Mouse (Mus musculus): ENCODE measurements around the gene Slc13a4.

Slc13a4 gene

DNA sequence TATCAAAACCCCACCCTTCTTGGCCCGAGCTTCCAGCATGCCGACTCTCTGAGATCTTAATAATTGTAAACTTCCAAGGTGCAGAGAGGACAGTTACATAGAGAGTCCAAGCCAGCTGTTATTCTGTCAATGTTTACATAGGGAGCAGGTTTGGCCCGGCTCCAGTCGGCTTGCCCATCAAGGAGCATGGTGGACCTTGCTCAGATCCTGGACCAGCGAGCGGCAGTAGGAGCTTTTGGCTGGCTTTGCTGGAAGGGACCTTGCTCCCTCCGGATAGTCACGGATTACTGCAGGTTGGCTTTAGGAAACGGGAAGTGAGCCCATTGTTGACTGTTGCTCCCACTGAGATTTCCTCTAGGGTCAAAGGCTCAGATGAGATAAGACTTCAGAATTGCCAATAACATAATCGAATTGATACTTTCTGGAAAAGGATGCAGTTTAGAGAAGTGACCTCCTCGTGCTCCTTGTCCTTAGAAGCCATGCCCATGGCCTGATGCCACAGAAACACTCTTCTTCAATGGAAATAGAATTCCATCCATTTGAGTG, 4.5 kb downstream of the Slc13a4 start:
- intact Hi-C loops (cut with DNase I), result no loop called here

DNA sequence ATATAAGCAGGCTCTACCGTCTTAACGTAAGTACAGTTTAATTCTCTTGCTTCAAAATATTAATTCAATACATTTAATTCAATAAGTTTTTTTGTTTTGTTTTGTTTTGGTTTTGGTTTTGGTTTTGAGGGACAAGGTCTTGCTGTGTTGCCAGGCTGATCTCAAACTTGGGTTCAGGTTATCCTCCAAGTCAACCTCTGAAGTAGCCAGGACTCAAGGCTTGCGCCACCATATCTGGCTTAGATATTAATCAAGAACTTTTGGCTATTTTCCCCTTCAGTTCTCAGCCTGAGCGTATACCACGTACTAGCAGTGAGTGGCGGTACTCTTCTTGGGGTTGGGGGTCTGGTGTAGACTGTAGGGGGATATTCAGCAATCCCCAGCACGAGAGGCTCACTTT, 5.3 kb downstream of the Slc13a4 start:
- intact Hi-C loops (cut with DNase I), result no loop called here

DNA sequence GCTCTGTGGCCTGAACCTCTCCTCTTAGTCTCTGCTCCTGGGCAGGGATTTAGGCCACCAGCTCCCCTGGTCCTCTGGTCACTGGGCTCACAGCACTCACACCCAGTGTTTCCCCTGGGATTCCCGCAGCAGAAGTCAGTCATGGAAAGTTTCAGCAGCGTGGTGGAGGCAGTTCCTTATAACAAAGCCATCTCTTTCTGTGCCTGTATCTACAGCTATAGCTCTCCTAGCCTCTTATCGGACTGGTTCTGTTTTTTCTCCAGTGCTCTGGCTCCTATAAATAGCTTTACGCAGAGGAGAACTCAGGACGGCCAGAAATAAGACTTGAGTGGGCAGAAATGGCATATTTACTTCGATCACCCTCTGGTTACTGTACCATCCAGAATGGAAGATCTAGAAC, 9.6 kb downstream of the Slc13a4 start:
- intact Hi-C loops (cut with DNase I), result no loop called here

DNA sequence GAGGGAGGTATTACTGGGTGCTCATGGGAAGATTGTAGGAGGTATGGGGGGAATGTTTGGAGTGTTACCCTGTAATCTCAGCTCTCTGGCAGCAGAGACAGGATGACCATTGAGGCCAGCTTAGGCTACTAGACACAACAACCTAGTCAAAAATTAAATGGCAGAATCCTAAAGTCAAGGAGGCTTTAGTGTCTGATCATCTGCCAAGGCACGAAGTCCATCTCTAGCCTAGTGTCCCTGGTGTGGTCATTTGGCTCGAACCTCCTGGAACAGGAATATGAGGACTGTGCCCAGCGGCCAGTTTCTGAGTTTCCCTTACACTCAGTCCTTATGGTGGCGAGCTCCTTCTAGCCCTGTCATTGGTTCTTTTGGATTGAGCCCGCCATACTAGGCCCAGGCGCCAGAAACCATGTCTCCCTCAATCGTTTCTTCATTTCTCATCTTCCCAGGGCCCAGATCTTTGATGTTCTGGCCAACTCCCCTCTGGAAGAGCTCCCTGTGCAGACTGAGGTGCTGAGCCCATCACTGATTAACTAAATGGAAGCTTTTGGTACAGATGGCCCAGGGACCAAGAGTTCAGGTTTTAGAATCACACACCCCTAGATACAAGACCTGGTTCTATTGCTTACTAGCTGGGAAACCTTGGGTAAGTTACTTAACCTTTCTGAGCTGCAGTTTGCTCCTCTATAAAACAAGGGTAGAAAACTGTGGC, 10.3 kb downstream of the Slc13a4 start:
- intact Hi-C loops (cut with DNase I), result no loop called here

DNA sequence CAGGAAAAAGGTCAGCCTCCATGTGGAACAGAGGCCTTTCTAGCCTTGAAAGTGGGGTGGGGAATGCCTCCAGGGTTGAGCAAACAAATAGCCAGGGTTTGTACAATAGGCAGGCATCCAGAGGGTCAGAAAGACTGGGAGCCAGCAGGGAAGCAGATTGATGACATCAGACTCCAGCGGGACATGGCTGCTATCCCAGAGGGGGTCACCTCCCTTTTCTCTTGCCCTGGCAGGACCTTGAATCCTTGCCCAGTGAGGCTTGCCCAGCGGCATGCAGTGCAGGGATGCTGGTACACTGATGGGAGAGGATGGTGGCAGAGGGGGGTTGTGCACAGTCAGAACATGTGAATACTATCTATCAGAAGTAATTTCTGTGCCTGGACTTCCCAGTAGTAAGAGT, 10.9 kb downstream of the Slc13a4 start:
- intact Hi-C loops (cut with DNase I), result no loop called here

DNA sequence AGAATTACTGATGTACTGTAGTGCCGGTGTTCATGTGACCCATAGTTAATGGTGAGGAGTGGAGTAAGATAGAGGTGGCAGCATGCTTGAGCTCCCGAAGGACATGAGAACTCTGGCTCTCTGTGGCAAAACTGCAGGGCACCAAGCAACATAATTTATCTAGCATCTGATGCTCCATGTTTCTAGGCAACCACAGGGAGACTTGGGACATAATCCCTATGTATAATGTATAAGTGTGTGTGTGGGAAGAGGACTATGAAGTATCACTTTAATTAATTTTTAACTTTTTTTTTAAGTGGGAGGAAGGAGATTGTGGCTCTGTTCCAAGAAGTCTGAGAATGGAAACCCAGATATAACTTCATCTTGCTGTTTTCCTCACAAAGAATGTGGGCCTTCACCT, 13.0 kb downstream of the Slc13a4 start:
- intact Hi-C loops (cut with DNase I), result no loop called here

DNA sequence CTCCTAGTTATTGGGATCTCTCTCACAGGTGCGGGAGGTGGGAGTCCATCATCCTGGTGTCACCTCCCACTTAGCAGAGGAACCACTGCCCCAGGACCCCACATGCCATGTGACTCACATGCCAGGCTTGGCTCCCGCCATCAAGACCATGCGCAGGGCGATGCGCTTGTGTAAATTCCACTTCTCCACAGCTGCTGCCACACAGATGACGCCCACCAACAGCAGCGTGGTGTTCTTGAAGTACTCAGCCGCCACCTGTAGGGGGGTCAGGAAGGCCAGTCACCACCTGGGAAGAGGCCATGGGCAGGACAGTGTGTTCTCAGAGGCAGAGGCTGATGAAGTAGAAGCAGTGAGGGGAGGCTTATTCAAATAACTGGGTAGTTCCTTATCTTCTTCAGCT, 18.3 kb downstream of the Slc13a4 start:
- intact Hi-C loops (cut with DNase I), result no loop called here

DNA sequence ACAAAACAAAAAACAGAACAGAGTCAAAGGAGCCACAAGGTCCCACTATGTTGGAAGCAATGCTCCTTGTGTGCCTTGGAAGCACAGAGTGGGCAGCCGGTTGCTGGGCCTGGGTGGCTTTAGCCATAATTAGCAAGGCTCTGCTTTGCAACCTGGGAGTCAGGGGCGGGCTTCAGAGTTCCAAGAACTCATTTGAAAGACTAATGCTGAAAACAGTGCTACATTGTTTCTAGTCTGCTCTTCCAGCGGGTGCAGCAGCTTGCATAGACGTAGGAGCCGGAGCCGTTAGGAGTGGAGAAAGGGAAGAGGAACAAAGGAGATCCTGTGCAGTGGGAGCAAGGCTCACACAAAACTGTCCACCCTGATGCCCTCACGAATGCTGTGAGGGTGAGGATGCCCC, 19.0 kb downstream of the Slc13a4 start:
- intact Hi-C loops (cut with DNase I), result no loop called here

DNA sequence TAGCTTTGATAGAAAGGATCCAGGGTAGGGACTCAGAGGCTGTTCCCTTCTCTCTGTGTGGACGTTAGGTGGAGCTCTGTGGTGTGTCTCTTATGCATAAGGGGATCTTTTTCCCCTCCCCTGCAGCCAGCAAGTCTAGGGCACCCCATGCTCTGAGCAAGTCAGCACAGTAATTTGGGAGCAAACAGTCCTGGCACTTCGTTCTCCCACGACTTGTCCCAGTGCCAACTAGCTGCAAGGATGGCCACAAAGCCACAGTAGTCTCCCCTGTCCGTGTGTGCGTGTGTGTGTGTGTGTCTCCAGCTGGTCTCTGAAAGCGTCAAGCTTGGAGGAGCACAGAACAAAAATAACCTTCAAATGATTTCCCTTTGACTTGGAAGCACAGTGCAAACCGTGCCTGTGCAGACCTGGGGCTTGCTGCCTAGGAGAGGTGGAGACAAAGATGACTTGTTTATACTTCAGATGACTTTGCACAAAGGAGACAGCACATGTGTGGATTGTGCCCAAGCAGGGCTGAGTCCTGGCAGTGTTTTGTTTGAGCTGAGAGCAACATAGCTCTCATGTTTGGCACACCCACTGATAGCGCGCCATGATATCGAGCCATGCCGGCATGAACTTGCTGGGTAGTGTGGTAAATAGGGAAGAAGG, 19.7 kb downstream of the Slc13a4 start:
- intact Hi-C loops (cut with DNase I), result no loop called here

DNA sequence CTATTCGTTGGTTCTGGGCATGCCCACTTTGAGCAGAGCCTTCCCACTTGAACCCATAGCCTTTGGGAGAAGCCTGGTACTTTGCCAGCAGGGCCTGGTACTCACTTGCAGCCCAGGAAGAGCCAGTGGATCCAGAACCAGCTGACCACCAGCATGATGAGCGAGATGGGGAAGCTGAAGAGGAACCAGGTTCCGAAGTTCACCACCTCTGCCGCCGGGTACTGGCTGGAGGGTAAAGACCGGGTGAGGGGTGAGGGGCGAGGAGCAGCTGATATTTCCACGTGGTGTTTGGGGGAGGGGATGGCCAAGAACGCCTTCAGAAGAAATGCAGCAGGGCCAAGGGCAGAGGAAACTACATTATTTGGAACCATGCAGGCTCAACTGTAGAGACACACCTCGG, 28.6 kb downstream of the Slc13a4 start:
- intact Hi-C loops (cut with DNase I), result no loop called here

DNA sequence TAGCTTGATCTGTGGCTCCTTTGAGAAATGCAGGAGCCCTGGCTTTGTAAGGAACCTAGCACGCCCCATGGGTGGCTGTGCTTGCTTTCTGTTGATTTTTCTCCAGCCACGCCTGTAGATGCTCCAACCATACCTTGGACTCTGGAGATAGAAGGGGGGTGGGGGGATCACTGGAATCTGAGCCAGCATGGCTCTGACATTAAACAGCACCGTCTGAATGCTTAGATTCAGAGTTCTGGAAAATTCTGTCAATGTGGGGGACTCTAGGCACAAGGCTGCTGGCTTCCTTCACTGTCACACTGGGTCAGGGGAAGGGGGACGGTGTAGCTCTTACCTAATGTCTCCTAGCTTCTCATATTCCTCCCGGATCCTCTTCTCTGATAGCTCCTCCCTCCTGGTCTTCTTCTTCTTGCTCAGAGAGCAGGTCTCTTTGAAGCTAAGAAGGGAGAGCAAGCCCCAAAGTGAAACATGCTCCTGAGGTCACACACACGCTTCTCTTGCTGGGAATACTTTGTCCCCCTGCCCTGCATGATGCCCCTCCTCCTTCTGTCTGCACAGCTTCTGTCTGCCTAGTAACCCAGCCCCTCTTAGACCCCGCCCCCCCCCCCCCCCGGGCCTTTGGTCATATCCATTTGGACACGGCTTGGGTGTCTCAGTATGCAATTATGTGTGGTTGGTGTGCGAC, 29.9 kb downstream of the Slc13a4 start:
- intact Hi-C loops (cut with DNase I), result no loop called here

DNA sequence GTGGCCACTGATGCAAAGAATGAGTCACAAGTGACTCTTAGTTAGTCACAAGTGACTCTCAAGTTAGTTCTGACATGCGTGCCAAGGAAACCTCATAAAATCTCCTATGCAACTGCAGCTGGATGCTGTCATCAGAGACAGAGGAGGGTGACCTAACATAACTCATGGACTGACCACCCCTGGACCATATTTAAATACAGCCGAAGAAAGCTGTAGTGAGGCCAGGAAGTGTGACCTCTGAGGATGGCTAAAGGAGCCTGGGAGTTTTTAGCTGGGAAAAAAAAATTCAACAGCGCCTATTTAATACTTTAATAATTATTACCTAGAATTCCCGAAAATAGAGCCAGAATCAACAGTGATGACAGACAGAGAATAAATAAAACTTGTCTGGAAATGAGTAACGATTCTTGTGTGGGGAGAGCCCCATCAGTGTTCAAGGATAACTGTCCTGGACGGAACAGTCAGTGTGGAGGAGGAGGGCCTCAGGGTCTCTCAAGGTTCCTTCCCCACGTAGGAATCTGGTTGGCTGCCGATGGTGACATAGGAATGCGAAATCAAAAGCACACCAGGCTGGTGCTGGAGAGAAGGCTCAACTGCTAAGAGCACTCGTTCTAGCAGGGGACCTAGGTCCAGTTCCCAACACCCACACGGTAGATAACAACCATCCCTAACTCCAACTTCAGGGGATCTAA, 34.4 kb downstream of the Slc13a4 start:
- intact Hi-C loops (cut with DNase I), result no loop called here

DNA sequence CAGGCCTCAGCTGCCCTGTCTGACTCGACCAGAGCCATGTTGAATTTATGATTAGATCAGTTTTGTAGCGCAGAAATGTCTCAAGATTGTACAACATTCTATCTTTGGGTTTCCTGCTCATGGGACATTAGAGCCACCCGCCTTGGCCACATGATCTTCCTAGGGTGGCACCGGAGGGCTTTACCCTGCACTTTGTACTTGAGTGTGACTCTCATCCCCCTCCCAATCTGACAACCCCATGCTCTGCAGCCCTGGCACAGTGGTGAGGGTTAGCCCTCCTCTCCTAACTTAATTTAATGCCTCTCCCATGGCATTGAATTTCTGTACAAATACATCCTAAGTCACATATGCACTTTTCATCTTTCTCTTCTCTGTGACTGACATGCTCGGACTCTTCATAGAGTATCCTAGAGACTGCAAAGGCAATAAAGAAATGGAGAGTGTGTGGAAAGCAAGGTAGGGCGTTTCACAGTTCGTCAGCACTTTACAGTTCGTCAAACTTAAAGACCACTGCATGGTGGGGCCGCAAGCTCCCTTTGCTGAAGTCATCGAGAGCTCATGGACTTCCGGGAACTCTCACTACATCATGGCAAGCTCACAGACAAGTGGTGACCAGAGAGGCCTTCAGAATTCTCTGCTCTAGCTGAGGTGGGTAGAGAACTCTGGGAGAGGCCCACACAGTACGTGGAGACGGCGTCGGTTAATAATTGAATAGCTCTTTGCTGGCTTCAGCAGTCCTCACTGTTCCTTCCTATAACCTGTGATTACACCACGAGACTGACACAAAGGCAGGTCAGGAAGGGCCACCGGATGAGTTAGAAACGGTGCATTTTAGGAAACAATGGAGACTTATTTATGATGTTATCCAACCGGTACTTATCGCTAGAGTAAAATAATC, 35.8 kb downstream of the Slc13a4 start:
- intact Hi-C loops (cut with DNase I), result no loop called here

DNA sequence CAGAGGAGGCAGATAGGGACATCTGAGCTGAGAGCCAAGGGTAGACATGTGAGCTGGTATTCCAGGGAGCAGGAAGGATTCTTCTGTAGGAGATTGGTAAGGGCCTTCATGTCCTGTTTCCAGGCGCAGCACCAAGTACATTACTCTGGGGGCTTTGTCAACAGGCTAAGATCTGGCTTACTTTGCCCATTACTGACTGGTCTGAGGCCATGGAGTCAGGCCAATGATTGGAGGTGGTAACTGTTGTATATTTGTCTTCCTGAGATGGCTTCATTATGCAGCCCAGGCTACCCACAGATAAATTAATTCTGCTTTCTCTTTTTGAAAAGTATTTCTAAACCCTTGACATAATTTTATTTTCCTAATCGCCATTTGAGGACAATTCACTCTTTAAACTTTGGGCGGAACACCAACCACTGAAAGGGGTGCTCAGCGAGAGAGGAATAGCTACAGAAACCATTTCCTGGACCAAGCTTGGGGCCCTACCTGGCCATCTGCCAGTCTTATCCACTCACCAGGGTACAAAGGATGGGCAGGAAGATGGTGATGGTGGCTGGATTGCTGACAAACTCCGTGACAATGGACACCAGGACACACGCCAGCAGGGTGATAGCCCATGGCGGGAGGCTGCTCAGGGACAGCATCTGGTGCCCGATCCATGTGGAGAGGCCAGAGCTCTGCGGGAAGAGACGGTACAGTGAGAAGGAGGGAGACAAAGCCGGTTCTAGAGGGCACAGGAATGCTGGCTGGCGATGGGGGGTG, 36.7 kb downstream of the Slc13a4 start:
- intact Hi-C loops (cut with DNase I), result no loop called here

DNA sequence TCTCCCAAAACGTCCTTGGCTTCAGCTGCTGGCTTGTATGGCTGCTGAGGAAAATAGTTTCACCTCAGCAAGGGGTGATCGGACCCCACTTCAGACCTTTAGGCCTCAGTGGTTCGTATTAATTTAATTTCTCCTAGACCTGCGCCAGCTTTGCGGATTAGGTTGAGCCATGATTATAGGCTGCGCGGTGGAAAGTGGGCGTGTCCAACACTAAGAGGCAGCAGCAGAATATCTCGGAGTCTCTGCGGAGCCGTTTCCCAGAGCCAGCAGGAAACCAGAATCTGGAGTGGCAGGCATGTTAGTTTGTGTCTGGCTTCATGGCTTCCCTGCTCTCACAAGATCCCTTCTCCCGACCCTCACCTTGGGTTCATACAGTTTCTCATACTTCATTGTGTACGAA, 38.3 kb downstream of the Slc13a4 start:
- intact Hi-C loops (cut with DNase I), result no loop called here

DNA sequence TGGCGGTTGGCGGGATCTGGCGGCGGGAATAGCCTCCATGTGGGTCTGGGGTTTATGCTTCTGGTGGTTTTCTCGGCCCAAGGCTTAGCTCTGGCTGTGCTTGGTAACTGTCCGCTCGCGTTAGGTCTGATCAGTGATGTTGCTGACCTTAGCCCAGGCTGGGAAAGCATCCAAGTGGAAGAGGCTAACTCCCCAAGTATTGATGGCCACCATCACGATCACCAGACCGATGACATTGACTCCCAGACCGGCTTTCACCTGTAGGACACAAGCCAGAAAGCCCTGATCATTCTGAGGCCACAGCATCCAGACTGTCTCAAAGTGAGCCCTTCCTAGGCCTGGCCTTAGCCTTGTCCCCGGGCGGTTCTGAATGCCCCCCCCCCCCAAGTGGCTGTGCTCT, 39.2 kb downstream of the Slc13a4 start:
- intact Hi-C loops (cut with DNase I), result no loop called here

DNA sequence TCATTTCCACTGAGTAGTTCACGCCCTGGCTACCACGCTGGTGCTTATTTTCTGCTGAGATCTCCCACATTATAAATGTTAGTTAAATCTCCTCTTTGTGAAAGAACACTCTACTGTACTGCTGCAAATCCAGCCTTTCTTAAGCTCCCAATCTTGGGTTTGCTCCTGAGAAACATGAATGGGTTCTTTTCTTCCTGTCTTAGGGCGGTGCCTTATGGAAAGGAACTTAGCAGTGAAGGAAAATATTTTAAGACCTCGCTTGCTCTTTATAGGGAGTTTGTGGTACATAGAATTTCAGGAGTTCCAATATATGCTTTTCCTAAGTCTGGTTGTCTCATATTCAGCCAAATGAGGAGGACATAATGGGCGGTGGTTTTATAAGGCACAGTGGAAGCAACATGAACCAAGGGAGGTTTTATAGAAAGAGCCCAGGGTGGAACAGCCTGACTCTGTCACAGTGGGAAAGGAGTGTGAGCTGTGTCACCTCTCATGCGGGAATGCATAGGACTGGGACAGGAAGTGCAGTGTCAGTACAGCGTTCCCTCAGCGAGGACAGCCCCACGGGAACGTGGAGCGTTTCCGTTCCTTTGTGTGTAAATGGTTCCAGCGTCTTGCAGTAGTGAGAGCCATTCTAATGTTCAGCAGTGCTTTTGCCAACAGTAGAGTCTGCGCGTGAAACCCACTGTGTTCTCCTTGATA, 42.2 kb downstream of the Slc13a4 start:
- intact Hi-C loops (cut with DNase I), result no loop called here

DNA sequence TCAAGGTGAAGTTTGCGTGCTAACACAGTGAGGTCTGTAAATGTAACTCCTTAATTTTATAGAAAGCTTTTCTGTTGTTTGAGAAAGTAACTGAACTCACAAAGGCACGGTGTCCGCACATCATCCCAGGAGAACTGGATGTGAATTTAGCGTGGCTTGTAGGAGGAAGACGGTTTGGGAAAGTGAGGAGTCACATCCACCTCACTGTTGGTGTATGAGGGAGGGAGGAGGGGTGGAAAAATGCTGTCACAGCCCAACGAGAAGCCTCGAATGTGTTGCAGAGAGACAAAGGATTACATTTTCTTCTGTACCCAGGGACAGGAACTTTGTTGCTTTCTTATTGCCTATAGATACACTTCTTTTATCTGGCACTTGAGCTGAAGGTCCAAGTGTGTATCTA, 47.4 kb downstream of the Slc13a4 start:
- intact Hi-C loops (cut with DNase I), result no loop called here

DNA sequence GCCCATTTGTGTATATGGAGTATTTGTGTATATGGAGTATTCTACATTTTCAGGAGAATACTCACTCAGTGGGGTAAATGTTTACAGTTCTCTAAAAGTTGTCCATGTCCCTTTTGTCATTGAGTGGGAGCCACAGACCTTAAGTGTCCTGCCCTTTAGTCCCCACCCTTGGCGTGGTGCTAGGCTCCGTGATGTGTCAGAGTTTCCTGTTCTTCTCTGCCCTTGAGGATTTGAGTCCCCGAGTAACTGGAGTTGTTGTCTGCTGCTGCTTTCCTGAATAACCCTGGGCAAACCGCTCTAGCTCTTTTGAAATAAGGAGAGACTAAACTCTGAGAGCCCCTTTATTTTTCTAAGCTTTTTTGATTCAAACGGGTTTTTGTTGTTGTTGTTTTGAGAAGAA, 48.4 kb downstream of the Slc13a4 start:
- intact Hi-C loops (cut with DNase I), result loop anchor here (10.0 kb wide), 1 partner anchor 115 kb away; no protein-coding TSS in a partner anchor
